Mouse (Mus musculus) CH12F3 (cell line): ENCODE data around the gene Tspan13.

Experiments used
- in situ Hi-C: fragments of 300-500 bp; cut with MboI; formaldehyde crosslinking; loops from 2 replicates; pipeline ENCODE4 v1.14.3; 2020; ENCODE audit warnings: low sequenced_read_pairs

The Tspan13 gene

DNA sequence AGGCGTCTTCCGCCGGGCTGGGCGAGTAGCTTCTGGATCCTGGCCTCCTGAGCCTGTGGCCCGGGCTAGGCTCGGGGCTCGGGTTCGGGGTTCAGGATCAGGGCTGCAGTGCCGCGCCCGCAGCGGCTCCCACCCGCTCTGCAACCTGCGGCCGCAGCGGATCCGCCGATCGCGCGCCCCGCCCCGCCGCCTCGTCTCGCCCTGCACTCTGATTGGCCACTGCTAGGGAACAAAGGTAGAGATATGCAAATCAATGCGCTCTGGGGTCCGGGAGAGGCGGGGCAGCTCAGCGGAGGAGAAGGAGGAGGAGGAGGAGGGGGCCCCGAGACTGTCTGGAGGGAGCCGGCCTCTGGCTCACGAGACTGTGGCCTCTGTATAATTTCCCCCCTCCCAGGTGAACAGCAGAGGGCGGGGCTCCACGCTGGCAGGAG is at the start of gene Tspan13:
Gene Tspan13 (minus strand): TSS at position 153 of the 431 bp plus-strand sequence.
- in situ Hi-C loops: no loop called here

DNA sequence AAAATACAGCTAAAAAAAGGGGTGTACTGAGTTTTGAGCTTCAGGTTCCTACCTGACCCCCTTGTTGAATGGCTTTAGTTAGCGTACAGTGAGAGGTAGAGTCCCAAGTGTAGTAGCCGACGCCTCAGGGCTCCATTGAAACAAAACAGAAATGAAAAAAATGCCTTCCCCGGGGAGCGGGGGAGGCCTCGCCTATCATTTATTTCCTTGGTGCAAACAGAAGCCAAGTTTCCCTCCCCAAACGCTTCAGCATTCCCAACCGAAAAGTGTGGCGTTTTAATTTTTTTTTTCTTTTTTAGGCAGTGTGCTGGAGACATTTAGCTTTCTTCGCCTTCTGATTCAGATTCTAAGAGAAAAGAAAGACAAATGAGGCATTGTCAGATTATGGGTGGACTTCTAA is 49.7 kb upstream of the Tspan13 start:
- in situ Hi-C loops: no loop called here

DNA sequence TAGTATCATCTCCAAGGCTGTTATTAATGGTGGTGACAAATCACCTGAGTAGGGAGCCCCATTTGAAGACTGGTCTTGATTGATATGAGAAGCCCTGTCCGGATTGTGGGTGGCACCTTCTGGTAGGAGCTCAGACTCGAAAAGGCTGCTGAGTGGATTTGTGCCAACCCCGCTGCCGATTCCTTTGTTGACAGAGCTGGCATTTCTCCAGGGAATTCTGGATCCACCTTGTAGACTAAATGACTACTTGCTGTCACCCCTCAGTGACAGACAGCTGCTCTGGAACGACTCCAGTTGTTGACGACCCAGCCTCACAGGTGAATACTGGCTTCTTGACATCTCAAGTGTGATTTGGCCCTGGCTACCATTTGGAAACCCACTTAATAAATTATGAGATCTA is 46.9 kb upstream of the Tspan13 start:
- in situ Hi-C loops: no loop called here

DNA sequence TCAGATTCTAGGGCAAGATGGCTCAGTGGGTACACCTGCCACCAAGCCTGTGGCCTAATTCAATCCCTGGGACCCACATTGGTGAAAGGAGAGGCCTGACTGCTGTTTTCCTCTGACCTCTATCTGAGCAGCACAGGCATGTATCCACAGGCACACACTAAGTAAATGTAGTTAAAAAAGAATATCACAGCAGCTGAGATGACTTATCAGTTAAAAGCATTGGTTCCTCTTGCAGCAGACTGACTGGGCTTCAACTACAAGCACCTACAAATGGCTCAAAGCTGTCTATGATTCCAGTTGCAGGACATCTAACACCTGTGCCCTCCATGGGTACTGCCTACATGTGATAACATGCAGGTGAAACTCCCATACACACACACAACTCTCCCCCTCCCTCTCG is 46.5 kb upstream of the Tspan13 start:
- in situ Hi-C loops: no loop called here

DNA sequence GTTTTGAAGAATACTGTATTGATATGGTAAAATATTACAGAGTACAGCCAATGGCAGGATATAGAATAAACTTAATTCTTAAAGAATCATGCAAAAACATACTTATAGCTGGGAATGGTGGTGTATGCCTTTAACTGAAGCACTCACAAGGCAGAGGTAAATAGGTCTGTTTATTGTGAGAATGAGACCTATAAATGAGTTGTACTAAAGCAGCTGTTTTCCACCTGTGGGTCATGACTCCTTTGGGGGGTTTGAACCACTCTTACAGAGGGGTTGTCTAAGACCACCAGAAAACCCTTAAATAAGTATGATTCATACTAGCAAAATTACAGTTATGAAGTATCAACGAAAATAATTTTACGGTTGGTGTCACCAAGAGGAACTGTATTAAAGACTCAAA is 43.1 kb upstream of the Tspan13 start:
- in situ Hi-C loops: no loop called here

DNA sequence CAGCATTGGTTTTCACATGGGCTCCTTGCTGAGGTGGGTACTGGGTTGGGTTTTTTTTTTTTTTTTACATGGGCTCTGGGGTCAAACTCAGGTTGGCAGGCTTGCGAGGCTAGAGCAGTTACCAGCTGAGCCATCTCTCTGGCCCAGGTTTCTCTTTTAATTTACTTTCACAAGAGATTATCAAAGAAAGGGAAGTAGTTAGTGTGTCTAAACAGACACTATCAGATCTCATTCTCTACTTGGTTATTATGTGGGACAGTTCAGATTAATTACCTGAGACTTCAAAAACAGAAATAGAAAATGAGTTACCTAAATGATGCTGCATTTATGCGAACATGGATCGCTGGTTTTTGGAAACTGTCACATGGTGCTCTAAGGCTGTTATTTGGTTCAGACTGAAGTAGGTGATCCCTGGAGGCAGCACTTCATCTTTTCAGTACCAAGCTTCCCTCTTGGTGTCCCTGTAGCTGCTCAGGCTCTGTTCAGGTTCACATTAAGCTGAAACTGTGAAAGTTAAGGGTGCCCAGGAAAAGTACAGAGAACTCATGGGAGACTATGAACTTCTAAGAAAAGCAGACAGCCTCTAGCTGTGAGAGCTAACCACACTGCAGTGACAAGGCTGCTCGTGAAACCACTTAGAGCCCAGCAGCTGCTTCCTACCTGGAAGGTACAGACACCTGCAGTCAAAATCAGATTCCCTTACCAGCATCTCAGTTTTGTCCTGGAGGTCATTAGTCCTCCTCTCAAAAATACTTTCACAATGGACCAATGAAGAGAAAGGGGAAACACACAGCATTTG is 36.0 kb upstream of the Tspan13 start:
- in situ Hi-C loops: no loop called here

DNA sequence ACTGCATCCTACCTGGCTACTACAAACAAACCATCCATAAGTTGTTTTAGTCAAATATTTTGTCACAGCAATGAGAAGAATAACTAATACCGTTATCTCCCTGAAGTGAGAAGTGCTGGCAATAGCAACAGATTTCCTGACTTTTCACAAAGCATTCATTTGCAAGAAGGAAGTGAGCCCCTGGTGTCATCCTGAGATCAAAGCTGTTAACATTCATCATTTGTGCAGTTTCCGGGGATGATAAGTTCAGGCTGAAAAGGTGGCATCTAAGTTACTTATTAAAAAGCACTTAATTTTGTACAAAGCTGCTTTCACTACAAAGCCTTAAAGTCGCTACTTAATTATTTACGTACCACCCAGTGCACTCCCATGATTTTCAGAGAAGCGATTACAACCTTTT is 30.6 kb upstream of the Tspan13 start:
- in situ Hi-C loops: no loop called here

DNA sequence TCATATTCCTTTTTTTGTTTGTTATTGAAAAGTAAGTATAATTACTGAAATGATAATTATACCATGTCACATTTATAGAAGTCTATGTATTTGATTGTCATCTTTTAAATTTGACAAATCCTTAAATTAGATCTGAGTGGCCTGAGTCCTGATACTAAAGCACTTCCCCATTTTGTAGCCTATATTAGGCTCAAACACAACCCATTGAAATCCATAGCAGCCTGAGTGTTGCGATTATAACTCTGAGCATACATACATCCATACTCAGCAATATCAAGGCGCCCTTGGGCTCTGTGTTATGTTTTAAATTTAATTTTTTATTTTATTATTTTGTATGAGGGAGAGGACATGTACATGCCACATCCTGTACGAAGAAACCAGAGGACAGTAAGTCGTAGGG is 27.9 kb upstream of the Tspan13 start:
- in situ Hi-C loops: no loop called here

DNA sequence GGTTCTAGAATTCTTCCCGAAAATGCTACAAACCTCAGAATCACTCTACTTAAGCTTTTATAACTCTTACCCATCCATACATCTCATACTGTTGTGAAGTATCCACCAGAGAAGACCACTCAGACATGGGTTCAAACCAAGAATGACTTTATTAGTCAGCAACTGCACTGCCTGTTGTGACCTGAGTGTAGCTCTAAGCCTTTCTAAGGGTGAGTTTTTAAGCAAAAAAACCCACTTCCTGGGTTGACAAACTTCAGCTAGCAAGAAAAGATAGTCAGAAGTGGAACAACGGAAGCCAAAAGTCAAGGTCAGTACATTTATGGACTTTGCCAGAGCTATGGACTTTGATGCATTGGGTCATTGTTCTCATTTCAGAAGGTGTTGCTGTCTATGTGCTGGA is 25.2 kb upstream of the Tspan13 start:
- in situ Hi-C loops: no loop called here

DNA sequence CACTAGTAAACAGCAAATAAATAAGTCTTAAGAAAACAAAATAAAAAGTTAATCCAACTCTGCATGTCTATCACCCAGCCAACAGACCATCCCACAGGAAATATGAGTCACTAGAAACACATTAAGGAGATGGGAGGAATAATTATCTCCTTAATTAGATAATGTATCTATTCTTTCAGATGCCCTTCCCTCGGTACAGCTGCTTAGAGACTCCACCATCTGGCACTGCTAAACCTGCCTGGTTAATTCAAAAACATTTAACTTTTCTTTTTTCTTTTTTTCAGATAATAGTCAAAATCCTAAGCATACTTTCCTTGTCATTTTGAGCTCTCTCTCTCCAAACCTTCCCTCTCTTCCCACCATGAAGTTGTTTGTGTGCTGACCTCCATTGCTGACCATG is 23.6 kb upstream of the Tspan13 start:
- in situ Hi-C loops: no loop called here

DNA sequence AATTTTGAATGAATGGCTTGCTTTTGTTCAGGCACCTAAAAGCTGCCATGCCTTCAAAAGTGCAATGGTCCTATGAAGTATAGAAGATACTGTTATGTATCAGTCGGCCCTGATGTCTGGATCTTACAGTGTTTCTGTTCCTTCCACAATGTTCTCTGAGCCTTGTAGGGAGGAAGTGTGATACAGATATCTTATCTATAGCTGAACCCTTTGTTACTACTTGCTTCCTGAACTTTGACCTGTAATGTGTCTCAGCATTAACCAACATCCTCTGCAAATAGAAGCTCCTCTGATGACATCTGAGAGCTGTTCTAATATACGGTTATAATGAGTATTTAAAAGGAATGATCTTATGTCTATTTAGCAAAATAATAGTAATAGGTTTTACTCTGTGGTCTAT is 15.4 kb upstream of the Tspan13 start:
- in situ Hi-C loops: no loop called here

DNA sequence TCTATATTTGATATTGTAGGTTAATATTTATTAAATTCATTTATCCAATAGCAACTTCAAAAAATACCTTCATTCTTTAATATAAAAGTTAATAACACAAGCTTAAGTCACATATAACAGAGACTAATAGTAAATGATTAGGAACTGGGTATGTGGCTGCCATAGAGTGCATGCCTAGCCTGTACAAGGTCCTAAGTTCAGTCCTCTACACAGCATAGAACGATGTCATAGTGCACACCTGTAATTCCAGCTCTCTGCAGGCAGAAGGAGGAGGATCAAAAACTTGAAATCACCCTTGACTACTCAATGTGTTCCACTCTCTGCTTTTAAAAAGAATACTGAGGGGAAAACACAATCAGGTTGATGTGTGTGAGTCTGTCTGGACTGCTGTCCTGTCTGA is 8.0 kb upstream of the Tspan13 start:
- in situ Hi-C loops: no loop called here

DNA sequence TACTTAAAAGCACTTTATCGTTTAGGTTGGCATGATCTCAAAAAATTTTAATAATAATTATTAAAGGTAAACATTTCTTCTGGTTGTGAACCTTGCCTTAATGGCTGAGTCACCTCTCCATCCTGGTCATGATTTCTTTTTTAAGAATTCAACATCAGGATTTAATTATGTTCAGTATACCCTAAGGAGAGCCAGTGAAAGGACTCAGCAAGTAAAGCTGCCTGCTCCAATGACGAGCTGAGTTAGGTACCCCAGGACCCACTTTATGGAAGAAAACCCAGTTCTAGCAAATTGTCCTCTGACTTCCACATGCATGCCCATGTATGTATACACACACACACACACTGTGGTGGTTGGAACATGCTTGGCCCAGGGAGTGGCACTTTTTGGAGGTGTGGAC is 5.3 kb upstream of the Tspan13 start:
- in situ Hi-C loops: no loop called here

DNA sequence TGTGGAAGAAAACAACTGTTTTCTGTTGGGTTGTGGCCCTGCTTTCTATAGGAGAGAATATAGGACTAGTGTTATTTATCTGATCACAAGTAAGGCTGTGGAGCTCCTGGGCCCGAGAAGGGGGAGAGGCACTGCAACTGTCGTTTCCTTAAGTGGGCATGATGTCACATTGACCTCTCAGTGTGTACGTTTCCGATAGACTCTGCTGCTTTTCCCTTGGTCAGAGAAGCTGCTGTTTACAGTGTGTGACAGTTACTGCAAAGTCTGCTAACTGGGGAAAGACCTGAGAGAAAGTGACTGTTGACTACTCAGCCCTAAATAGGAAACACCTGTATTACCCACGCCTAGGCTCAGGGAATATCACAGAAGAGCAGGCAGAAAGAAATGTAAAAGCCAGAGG is 3.9 kb upstream of the Tspan13 start:
- in situ Hi-C loops: no loop called here

DNA sequence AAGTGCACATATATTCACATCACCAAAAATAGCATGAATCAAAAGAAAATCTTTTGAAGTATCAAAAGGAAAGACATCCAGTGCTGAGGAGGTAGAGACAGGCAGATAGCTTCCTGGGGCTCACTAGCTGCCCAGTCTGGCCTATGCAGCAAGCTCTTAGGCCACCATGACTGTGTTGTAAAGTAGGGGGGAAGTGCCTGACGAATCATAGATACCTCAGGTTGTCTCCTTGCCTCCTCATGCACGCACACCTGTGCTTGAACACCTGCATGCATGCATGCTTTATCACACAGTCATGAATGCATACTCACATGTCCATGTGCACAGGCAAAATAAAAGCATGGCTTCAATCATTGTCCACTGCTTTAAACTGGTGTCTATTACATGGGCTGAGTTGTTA is 2.4 kb upstream of the Tspan13 start:
- in situ Hi-C loops: no loop called here

DNA sequence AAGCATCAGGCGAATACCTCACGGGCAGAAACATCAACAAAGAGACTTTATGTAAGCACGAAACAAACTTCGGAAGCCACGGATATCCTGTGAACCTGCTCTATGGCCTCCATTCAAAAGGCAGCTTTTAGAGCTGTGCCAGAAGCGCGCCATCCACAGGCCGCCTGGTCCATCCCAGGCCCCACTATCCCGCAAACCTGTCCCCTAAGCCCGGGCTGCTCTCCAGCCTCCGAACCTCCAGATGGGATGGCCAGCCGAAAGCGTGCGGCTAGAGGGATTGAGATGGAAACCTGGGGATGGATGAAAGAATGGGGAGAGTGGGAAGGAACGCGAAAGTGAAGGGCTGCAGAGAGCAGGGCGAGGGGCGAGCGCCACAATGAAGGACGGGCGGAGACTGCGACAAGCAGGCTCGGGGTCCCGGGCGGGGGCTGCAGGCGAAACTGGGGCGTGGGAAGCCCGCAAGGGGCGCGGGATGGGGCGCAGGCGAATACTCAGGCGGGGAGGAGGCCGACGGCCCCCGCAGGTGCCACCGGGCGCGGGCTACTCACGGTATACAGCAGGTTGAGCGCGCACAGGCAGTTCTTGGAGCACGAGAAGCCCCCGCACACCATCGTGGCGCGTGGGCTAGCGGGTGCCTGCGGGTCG is 475 bp downstream of the Tspan13 start:
- in situ Hi-C loops: no loop called here

DNA sequence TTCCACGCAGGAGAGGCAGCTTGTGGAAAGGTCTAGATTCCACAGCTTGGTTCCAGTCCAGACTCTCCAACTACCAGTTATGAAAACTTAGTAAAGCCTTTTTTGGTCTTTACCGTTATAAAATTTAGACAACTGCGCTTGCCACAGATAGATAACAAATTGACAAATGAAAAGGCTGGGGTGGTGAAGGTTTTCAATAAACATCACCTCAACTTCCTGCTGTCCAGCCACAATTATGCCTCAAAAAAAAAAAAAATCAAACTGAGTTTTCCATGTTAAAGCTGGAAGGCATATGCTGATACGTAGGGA is 1.1 kb downstream of the Tspan13 start:
- in situ Hi-C loops: no loop called here

DNA sequence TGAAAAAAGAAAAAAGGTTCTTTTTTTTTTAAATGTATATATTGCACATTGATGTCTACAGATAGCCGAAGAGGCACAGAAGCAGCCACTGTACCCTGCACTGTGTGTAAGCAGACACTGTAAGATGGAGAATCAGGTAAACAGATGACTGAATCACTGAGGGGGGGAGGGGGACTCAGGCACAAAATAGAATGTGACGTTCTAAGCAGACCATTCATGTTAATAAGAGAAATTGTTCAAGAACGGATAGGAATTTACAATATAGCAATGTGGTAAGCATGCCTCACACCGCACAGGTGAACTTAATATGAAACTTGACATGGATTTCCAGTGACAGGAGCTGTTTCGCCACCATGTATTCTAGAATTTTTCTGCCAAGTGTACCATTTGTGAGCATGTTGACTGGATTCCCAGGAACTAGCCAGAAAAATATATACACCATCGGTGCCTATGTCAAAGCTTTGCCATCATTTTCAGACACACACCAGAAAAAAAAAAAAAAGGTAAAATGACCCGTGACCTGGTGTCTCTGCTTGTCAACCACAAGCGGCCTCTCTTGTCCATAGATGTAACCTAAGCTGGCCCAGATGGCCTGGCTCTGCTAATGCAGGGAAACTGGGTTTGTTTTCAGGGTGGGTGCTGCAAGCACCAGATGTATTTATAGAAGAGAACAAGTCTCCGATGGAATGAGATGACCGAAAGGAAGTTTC is 1.6 kb downstream of the Tspan13 start:
- in situ Hi-C loops: no loop called here

DNA sequence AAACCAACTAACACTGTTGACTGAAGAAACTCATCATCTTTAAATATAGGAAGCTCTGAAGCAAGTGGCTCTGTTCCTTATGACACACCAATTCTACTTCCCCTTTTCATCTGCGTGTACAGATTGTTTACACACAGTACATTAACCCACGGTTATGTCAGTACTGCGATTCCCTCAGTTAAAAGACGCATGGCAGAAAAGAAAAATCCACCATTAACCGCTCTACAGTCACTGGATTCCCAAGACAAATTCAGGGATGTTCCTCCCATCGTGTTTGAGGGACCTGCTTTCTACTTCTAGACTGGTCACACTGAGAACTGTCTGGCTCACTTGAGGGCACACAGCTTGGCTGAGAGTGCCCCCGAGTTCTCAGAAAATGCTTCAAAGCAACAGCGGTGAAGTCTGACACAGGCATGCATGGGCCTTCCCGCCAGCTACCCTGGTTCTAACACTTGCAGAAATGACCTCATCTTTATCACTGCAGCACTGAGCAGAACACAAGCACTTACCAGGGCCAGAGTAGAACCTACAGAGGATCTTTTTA is 2.7 kb downstream of the Tspan13 start:
- in situ Hi-C loops: no loop called here

DNA sequence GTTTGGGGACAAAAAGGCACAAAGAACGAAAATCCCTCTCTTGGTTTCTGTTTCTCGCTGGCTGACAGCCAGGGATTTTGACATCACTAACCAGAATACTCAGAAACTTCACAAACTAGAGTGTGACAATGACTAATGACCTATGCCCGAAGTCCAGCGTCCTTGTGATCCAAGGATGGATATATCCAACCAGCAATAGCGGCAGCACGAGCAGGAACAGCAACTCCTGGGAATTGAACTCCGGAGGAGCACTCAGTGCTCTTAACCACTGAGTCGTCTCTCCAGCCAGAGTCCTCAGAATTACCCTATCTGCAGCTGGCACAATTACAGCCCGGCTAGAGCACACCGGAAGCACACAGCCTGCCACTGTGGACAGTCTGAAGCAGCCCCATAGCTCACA is 5.5 kb downstream of the Tspan13 start:
- in situ Hi-C loops: no loop called here

DNA sequence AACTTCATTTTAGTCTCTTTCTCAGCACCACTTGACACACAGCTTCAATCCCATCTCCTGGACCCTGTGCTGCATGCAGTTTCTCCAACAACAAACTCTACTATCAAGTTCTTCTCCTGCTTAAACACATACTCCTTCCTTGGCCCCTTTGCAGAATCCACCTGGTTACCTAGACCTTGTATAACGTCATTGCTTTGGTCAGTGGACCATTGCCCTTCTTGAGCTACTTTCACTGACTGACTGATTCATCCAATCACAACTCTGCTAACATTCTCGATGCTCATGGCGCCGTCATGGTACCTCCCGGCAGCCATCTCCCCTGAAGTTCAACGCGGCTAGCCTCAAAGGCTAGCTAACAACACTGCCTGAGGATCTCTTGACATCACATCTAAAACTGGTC is 6.2 kb downstream of the Tspan13 start:
- in situ Hi-C loops: no loop called here

DNA sequence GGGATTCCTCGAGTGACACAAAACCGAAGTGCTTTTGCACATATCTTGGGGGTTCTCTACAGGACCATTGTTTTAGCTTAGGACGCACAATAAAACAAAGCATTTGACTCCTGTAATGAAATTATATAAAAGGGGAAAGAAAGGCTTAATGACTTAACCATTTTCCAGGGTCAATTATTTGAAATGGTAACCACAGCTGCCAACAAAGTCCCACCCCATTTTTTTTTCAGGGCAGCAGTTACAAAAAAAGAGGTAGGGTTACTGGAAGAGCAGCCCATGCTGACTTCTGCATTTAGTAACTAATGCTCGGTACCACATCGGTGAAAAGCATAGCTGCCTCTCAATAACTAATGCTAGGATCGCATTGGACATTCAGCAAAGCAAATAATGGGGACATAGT is 6.8 kb downstream of the Tspan13 start:
- in situ Hi-C loops: no loop called here
